In the genomic region with DNA sequence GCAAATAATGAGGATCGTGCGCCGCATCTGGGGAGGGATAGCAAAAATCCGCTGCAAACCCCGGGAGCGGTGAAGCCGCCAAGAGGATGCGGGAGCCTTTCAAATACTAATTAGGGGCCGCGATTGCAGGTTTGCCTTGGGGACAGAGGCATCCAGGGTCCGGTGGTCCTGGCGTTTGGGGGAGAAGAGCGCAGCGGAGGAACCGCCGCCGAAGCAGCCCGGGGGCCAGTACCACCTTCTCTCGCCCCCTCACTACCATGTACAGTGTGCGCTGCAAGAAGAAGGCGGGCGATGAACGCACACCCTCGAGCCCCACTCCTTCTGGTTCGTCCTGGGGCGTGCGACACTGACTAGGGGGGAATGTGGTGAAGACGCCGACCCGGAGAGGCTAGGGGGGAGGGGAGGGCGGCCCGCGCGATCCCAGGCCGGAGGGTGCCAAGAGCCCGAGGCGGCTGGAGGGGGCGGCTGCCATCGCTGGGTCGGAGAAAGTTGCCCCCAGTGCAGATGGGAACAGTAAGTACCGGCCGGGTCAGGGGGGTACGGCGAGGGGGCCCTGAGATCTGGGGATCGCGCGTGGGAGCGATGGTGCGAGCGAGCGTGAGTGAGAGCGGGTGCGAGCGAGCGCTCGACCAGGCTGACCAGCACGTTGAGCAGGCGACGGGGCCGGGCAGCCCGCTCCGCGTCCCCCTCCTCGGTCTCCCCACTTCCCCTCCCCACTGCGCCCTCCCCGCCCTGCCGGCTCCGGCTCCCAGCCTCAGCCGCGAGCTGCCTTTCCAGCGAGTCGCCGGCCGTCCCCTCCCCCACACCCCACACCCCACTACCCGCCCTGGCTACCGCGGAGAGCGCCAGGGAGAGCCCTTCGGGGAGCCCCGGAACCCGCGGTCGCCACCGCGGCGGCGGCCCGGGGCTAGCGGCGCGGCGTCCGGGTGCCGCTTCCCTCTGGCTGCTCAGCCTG, we compare ENCODE assay signal across 8 mouse cellular contexts. TPM values are rescaled to one million over a fixed set of nuclear protein-coding genes. Genes with fewer than 3 reads are reported as not detected.
A peak's percentile ranks its signal among the peaks of the same experiment; 100 is the strongest.
DNase-seq lines count a peak whose midpoint lies in the region; ATAC-seq lines count a peak whose summit lies in the region.

No protein-coding gene starts in this region.

- H3K9ac ChIP-seq in embryonic facial prominence, embryonic 14.5 days (ENCODE audit: low read depth, low read length), result peak overlapping the region; percentile 74
- H3K9ac ChIP-seq in hindbrain, embryonic 12.5 days, result peak overlapping the region; percentile 91

- peak overlapping the region; percentile 69 for H3K27ac ChIP-seq in embryonic facial prominence, embryonic 14.5 days (replicated peaks; ENCODE audit: low read depth, low read length)
- peak overlapping the region; percentile 97 for H3K27ac ChIP-seq in hindbrain, embryonic 12.5 days

- H3K36me3 ChIP-seq in embryonic facial prominence, embryonic 14.5 days (ENCODE audit: control insufficient read depth, insufficient read depth, low read length), result no peaks in the 10 kb centered on the region
- H3K36me3 ChIP-seq in hindbrain, embryonic 12.5 days, result no peaks in the 10 kb centered on the region

- peaks cover 23% of the 10 kb centered on the region for H3K27me3 ChIP-seq in embryonic facial prominence, embryonic 14.5 days (replicated peaks; ENCODE audit: control insufficient read depth, insufficient read depth, low read length)
- 0 out of 2 replicates have a peak, but pooled peaks cover 2% of the 10 kb centered on the region for H3K27me3 ChIP-seq in hindbrain, embryonic 12.5 days

- DNase-seq in gastrocnemius, postnatal 14 days, result peak; percentile 20
- DNase-seq in gastrocnemius, adult 18-20 months (ENCODE audit: low spot score), result no peak
- DNase-seq in adrenal gland, postnatal 36 days, result peak; percentile 12 to 37
- DNase-seq in embryonic facial prominence, embryonic 14.5 days (ENCODE audit: low spot score), result peak; percentile 50
- DNase-seq in left cerebral cortex, postnatal 25 days (ENCODE audit: low spot score in 2 of 2), result peak; percentile 63 to 65
- DNase-seq in neural tube, embryonic 10.5 days (ENCODE audit: extremely low spot score, low spot score), result peak; percentile 80
- no peak for DNase-seq in spleen, postnatal 4 days (ENCODE audit: low spot score in 2 of 2)

- peak; percentile 60 for ATAC-seq in embryonic facial prominence, embryonic 14.5 days (ENCODE audit: low read depth)
- peak; percentile 83 for ATAC-seq in hindbrain, embryonic 12.5 days (ENCODE audit: low FRiP score)

- intact Hi-C loops in gastrocnemius, postnatal 14 days (cut with DNase I; ENCODE audit: low total_unique reads), result no loop called here
- intact Hi-C loops in left cerebral cortex, postnatal 25 days (cut with DNase I), result loop anchor here (2.0 to 10.0 kb wide), 4 partner anchors 93 to 1219 kb away; no protein-coding TSS in a partner anchor

- no peaks in the 10 kb centered on the region for H3K9me3 ChIP-seq in embryonic facial prominence, embryonic 14.5 days (ENCODE audit: control insufficient read depth, low read length)
- no peaks in the 10 kb centered on the region for H3K9me3 ChIP-seq in hindbrain, embryonic 12.5 days (replicated peaks)

- under 1% methylated on average over 42 of the region's 94 CpGs for WGBS in embryonic facial prominence, embryonic 14.5 days
- WGBS in hindbrain, embryonic 12.5 days, result under 1% methylated on average over 86 of the region's 94 CpGs

- H3K4me3 ChIP-seq in embryonic facial prominence, embryonic 14.5 days (ENCODE audit: low read depth, low read length), result peak overlapping the region; percentile 54
- H3K4me3 ChIP-seq in hindbrain, embryonic 12.5 days, result peak overlapping the region; percentile 79

- no peaks in the 10 kb centered on the region for H3K4me1 ChIP-seq in embryonic facial prominence, embryonic 14.5 days (ENCODE audit: control insufficient read depth, insufficient read depth, low read length)
- peaks cover 12% of the 10 kb centered on the region for H3K4me1 ChIP-seq in hindbrain, embryonic 12.5 days

- H3K4me2 ChIP-seq in embryonic facial prominence, embryonic 14.5 days (ENCODE audit: low read depth, low read length), result peak overlapping the region; percentile 96
- peak overlapping the region; percentile 67 for H3K4me2 ChIP-seq in hindbrain, embryonic 12.5 days (replicated peaks)

RNA-seq across cellular contexts. Expression of a gene that starts 0.6 kb away (rescaled TPM):
- total RNA-seq in gastrocnemius, postnatal 14 days (2021), result under 1 TPM; 0.07 to 0.21 TPM
- total RNA-seq in gastrocnemius, adult 18-20 months (2021), result under 1 TPM; 0.09 to 0.19 TPM
- under 1 TPM; 0.10 to 0.16 TPM for total RNA-seq in adrenal gland, postnatal 36 days (2021)
- polyA plus RNA-seq in embryonic facial prominence, embryonic 14.5 days (2014; fragmentation: Nextera tagmentation; extraction: Ambion mirVana), result 3.7 and 5.0 TPM in 2 replicates
- 28.7 and 31.1 TPM in 2 replicates for polyA plus RNA-seq in hindbrain, embryonic 12.5 days (2016; fragmentation: Nextera tagmentation; extraction: Ambion mirVana)
- total RNA-seq in left cerebral cortex, postnatal 25 days (2021), result 10 to 100 TPM; 79.1 to 83.5 TPM

Comparison
In these comparisons a context has a peak if more than half of its experiments do, and no peak if none do; other contexts are left out.
1. DNase-seq: peak in gastrocnemius, postnatal 14 days (single experiment), adrenal gland, postnatal 36 days (2 of 2), embryonic facial prominence, embryonic 14.5 days (single experiment), left cerebral cortex, postnatal 25 days (2 of 2) and neural tube, embryonic 10.5 days (single experiment); none in gastrocnemius, adult 18-20 months (single experiment) and spleen, postnatal 4 days (0 of 2).
2. RNA of a gene that starts 0.6 kb away (total RNA-seq): 79.1 to 83.5 TPM in left cerebral cortex, postnatal 25 days; 0.07 to 0.21 TPM in gastrocnemius, postnatal 14 days, 0.09 to 0.19 TPM in gastrocnemius, adult 18-20 months and 0.10 to 0.16 TPM in adrenal gland, postnatal 36 days; every median in the first group is over 10 times any median in the second.